Mouse (Mus musculus) bone marrow macrophage, adult 2 months (primary cell): ENCODE measurements at regions not wholly inside any gene's neighbourhood (a gene's known extent, or its start where the extent isn't known, plus 50 kb on each side); places are given as distances from the start of the nearest gene placed in this dataset.

Source experiments
- CTCF ChIP-seq: IDR thresholded peaks from 2 replicates; pipeline ENCODE4 v1.5.1; 2012; ENCODE audit warnings: low read depth, mild to moderate bottlenecking, low read length, moderate library complexity
- POLR2A ChIP-seq: IDR thresholded peaks from 2 replicates; pipeline ENCODE4 v1.6.1; 2012; ENCODE audit warnings: mild to moderate bottlenecking, low read depth, low read length, borderline replicate concordance

GRCm38 (mm10) chr7:129964192-129964591, 372.5 kb downstream of the Wdr11 start:
- TF ChIP-seq CTCF (no peak), POLR2A (no peak)
